Mouse (Mus musculus) liver, adult 2 months (tissue): ENCODE measurements around the gene Pgd.

Experiments used
- CTCF ChIP-seq: fragments of 200-500 bp; IDR thresholded peaks from 2 replicates; pipeline ENCODE4 v1.5.1; 2011; ENCODE audit warnings: low read depth, low read length, control low read depth
- POLR2A ChIP-seq: fragments of 200-500 bp; IDR thresholded peaks from 2 replicates; pipeline ENCODE4 v1.6.1; 2011; ENCODE audit warnings: low read length, control low read depth; ENCODE audit not compliant: insufficient read depth; ENCODE audit errors: extremely low read depth

- TF ChIP-seq POLR2A, result no peak
- TF ChIP-seq CTCF, result no peak
Observed at GRCm38 (mm10) chr4:149182192-149182591, 15.6 kb upstream of the Pgd start.
